Mouse (Mus musculus): ENCODE measurements around the gene Hsdl2. TPM values are rescaled to one million over a fixed set of nuclear protein-coding genes. Genes with fewer than 3 reads are reported as not detected.
"Not testable (repeated sequence)": the region's sequence is repeated elsewhere in the genome, so short reads cannot be mapped to it uniquely, and the experiment has no call there.

The Hsdl2 gene
- total and polyA plus RNA-seq, 3 experiments: 1.9 to 25.0 (median 18.5) TPM

DNA sequence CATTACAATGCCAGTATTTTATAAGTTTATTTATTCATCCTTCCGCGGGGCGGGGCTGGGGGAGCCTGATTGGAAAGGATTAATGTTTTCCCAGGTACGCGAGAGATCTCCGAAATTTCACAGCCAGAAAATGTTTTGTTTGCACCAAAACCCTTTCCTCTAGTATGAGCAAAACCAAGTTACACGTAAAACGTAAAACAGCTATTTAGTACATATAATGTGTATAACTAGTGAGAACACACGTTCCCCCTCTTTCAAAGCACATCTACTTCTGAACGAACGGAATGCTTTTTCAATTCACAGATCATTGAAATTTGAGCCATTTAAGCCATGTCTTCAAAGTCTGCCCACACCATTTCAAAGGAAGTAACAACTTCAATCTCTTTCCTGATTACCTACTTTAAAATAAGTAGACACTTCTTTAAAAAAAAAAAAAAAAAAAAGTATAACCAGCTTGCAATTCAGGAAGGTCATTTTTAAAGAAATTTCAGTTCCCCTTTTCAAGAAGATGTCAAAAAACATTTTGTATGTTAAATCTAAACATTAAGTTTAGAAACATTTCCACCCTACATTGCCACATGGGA, 31.3 kb upstream of the Hsdl2 start:
- TF ChIP-seq GATA2 (IDR thresholded peaks at IDR 0.05; ENCODE audit: borderline replicate concordance, low read depth, low read length) (no peak), TAL1 (conservative IDR thresholded peaks at IDR 0.05; ENCODE audit: low read depth, low read length) (no peak)
- no peak for DNase-seq (ENCODE audit: low spot score)
- Histone ChIP-seq H3K4me3 (ENCODE audit: low read depth, low read length) (peak overlapping the region; percentile 95), H3K4me1 (ENCODE audit: insufficient read depth, low read depth, low read length) (peaks cover 16% of the 10 kb centered on the region), H3K9me3 (replicated peaks) (no peaks in the 10 kb centered on the region), H3K36me3 (replicated peaks) (peaks cover 1% of the 10 kb centered on the region), H3K27me3 (ENCODE audit: insufficient read depth, low read length) (no peaks in the 10 kb centered on the region; the same call in 1 of the 2 replicates)
- no peak for ATAC-seq (ENCODE audit: extremely low read depth, insufficient number of reproducible peaks, low FRiP score, poor library complexity, severe bottlenecking)

DNA sequence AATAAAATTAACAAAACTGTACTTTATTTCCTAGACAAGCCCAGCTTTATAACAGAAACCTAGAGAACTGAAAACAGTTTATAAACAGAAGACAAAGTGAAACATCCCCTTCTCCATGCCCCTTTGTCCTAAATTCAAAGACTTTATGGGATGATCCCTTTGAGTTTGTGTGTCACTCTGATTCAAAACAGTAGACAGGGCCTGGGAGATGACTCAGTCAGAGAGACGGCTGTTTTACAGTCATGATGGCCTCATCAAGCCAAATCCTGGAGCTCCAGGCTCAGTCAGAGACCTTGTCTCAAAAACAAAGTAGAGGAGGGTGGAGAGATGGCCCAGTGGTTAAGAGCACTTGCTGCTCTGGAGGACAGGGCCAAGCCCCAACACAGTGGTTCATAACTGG, 29.5 kb upstream of the Hsdl2 start:
- Histone ChIP-seq H3K36me3 (replicated peaks) (no peaks in the 10 kb centered on the region), H3K9me3 (replicated peaks) (no peaks in the 10 kb centered on the region), H3K4me1 (ENCODE audit: insufficient read depth, low read depth, low read length) (peaks cover 11% of the 10 kb centered on the region), H3K27me3 (ENCODE audit: insufficient read depth, low read length) (no peaks in the 10 kb centered on the region; the same call in 1 of the 2 replicates), H3K4me3 (ENCODE audit: low read depth, low read length) (no peak overlapping the region)
- ATAC-seq (ENCODE audit: extremely low read depth, insufficient number of reproducible peaks, low FRiP score, poor library complexity, severe bottlenecking): no peak
- DNase-seq (ENCODE audit: low spot score): no peak
- TF ChIP-seq CTCF (IDR thresholded peaks at IDR 0.05; ENCODE audit: low read depth, low read length) (no peak), GATA1 (IDR thresholded peaks at IDR 0.05; ENCODE audit: borderline replicate concordance, low read length) (no peak), GATA2 (IDR thresholded peaks at IDR 0.05; ENCODE audit: borderline replicate concordance, low read depth, low read length) (no peak), TAL1 (conservative IDR thresholded peaks at IDR 0.05; ENCODE audit: low read depth, low read length) (no peak), POLR2AphosphoS5 (IDR thresholded peaks at IDR 0.05; ENCODE audit: insufficient replicate concordance, low read depth, low read length) (no peak)

DNA sequence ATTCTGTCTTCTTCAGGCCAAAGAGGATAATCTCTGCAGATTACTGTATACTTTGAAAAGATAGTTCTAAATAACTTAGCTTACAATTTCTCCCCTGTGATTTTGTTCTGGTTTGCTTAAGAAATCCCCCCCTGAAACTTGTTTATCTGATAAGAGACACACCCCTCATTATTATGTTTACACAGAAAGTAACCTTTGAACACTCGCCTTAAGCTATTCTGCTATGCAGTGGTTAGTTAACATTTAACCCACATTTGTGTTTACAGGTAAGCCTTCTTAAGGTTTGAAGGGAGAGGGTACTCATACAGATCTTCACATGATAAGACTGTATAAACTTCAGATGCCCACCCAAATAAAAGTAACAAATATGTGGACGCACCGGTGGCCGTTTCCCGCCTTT, 28.5 kb upstream of the Hsdl2 start:
- DNase-seq (ENCODE audit: low spot score): no peak
- Histone ChIP-seq H3K9me3 (replicated peaks) (no peaks in the 10 kb centered on the region), H3K36me3 (replicated peaks) (no peaks in the 10 kb centered on the region), H3K27me3 (ENCODE audit: insufficient read depth, low read length) (no peaks in the 10 kb centered on the region; the same call in 1 of the 2 replicates), H3K4me1 (ENCODE audit: insufficient read depth, low read depth, low read length) (peaks cover 11% of the 10 kb centered on the region), H3K4me3 (ENCODE audit: low read depth, low read length) (no peak overlapping the region)
- ATAC-seq (ENCODE audit: extremely low read depth, insufficient number of reproducible peaks, low FRiP score, poor library complexity, severe bottlenecking): no peak
- no peak for TF ChIP-seq POLR2AphosphoS5 (IDR thresholded peaks at IDR 0.05; ENCODE audit: insufficient replicate concordance, low read depth, low read length)
- no peak for TF ChIP-seq GATA1 (IDR thresholded peaks at IDR 0.05; ENCODE audit: borderline replicate concordance, low read length)
- no peak for TF ChIP-seq GATA2 (IDR thresholded peaks at IDR 0.05; ENCODE audit: borderline replicate concordance, low read depth, low read length)
- no peak for TF ChIP-seq CTCF (IDR thresholded peaks at IDR 0.05; ENCODE audit: low read depth, low read length)
- TF ChIP-seq TAL1 (conservative IDR thresholded peaks at IDR 0.05; ENCODE audit: low read depth, low read length): no peak

DNA sequence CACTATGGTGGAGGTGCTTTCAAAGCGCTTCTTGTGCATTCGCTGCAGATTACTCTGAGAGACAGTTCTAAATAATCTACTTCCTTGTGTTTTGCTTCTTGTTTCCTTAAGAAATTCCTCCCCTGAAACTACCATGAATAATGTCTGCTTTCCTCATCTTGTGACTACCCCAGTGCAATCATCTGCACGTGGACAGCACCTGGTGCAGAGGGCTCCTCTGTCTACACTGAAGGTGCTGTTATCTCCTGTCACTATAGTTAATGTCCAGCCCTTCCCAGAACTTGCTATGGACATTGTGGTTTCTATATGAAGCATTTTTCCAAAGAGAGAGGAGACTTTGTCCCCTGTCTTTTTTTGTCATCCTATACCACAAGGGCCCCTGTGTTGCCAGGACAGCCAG, 27.8 kb upstream of the Hsdl2 start:
- peaks cover 14% of the 10 kb centered on the region for H3K4me1 ChIP-seq (ENCODE audit: insufficient read depth, low read depth, low read length)
- H3K36me3 ChIP-seq (replicated peaks): no peaks in the 10 kb centered on the region
- no peak for TF ChIP-seq GATA1 (IDR thresholded peaks at IDR 0.05; ENCODE audit: borderline replicate concordance, low read length)
- TF ChIP-seq CTCF (IDR thresholded peaks at IDR 0.05; ENCODE audit: low read depth, low read length): no peak
- no peak for TF ChIP-seq GATA2 (IDR thresholded peaks at IDR 0.05; ENCODE audit: borderline replicate concordance, low read depth, low read length)
- TF ChIP-seq TAL1 (conservative IDR thresholded peaks at IDR 0.05; ENCODE audit: low read depth, low read length): no peak
- TF ChIP-seq POLR2AphosphoS5 (IDR thresholded peaks at IDR 0.05; ENCODE audit: insufficient replicate concordance, low read depth, low read length): no peak
- H3K9me3 ChIP-seq (replicated peaks): no peaks in the 10 kb centered on the region
- no peak overlapping the region for H3K4me3 ChIP-seq (ENCODE audit: low read depth, low read length)
- ATAC-seq (ENCODE audit: extremely low read depth, insufficient number of reproducible peaks, low FRiP score, poor library complexity, severe bottlenecking): no peak
- no peak for DNase-seq (ENCODE audit: low spot score)
- no peaks in the 10 kb centered on the region; the same call in 1 of the 2 replicates for H3K27me3 ChIP-seq (ENCODE audit: insufficient read depth, low read length)

DNA sequence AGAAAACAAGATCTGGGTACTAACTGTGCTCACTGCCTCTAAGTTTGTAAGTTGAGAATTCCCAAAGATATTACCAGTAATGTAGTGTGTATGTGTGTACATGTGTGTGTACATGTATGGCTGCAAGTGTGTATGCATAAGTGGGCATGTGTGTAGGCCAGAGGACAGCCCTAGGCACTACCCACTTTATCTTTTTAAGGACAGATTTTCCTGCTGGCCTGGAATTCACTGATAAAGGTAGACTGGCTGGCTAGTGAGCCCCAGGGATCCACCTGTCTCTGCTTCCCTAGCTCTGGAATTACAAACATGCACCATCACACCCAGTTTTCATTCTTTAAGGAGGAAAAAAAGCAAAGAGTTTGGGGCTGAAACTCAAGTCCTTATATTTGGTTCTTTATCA, 26.2 kb upstream of the Hsdl2 start:
- TF ChIP-seq TAL1 (conservative IDR thresholded peaks at IDR 0.05; ENCODE audit: low read depth, low read length) (no peak), POLR2AphosphoS5 (IDR thresholded peaks at IDR 0.05; ENCODE audit: insufficient replicate concordance, low read depth, low read length) (no peak), CTCF (IDR thresholded peaks at IDR 0.05; ENCODE audit: low read depth, low read length) (no peak), GATA1 (IDR thresholded peaks at IDR 0.05; ENCODE audit: borderline replicate concordance, low read length) (no peak), GATA2 (IDR thresholded peaks at IDR 0.05; ENCODE audit: borderline replicate concordance, low read depth, low read length) (no peak)
- Histone ChIP-seq H3K36me3 (replicated peaks) (no peaks in the 10 kb centered on the region), H3K9me3 (replicated peaks) (no peaks in the 10 kb centered on the region), H3K4me3 (ENCODE audit: low read depth, low read length) (no peak overlapping the region), H3K4me1 (ENCODE audit: insufficient read depth, low read depth, low read length) (peaks cover 14% of the 10 kb centered on the region), H3K27me3 (ENCODE audit: insufficient read depth, low read length) (no peaks in the 10 kb centered on the region; the same call in 1 of the 2 replicates)
- no peak for DNase-seq (ENCODE audit: low spot score)
- no peak for ATAC-seq (ENCODE audit: extremely low read depth, insufficient number of reproducible peaks, low FRiP score, poor library complexity, severe bottlenecking)

DNA sequence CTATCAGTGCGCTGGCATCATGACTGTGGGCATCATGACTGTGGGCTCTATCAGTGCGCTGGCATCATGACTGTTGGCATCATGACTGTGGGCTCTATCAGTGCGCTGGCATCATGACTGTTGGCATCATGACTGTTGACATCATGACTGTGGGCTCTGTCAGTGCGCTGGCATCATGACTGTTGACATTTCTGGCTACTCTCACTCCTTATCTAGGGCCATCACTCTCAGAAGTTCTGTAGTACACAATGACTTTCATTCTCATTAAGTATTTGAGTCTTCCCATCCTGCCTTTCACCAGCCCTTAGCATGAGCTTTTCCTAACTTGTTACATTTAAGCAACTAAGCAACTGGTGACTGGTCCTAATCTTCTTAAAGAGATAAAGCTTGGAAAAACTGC, 24.0 kb upstream of the Hsdl2 start:
- H3K4me3 ChIP-seq (ENCODE audit: low read depth, low read length); DNase-seq (ENCODE audit: low spot score); H3K27me3 ChIP-seq (ENCODE audit: insufficient read depth, low read length); H3K9me3 ChIP-seq (replicated peaks); ATAC-seq (ENCODE audit: extremely low read depth, insufficient number of reproducible peaks, low FRiP score, poor library complexity, severe bottlenecking); H3K36me3 ChIP-seq (replicated peaks): not testable (repeated sequence)
- H3K4me1 ChIP-seq (ENCODE audit: insufficient read depth, low read depth, low read length): peaks cover 14% of the 10 kb centered on the region
